Mouse (Mus musculus): ENCODE data around the gene Tenm4.

DNA sequence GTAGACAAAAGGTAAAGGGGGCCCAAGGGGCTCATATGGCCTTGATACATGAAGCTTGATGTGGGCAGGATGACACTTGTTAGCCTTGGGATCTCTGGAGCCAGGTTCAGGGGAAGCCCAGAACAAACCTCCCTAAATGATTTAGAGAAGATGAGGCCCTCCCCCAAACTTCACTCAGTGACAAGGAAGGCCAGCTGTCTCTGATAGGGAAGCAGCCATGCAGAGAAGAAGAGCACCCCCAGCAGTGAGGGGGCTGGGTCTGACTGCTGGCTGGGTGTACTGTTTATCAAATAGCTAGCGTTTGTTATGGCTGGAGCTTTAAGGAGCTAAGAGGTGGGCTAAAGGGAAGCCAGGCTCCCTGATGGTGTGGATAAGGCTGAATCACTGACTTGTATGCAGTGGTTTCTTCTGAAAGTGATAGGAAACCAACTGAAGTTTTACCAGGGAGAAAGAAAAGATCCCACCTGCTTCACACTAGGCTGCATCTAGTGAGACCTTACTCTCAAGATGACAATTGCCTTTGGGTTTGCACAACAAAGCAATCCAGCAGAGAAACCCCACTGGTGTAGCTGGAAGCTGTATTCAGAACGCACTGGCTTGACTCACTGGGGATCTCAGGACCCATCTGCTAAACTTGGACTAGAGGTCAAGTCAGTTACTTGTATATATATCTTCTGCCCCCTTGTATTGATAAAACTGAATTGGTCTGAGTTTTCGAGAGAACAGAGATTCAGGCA lies 392.5 kb downstream of the Tenm4 start:
- no peak for TF ChIP-seq CTCF (IDR thresholded peaks at IDR 0.05; ENCODE audit: low read depth, low read length)
- TF ChIP-seq GATA1 (IDR thresholded peaks at IDR 0.05; ENCODE audit: borderline replicate concordance, low read length) = no peak
- TF ChIP-seq GATA2 (IDR thresholded peaks at IDR 0.05; ENCODE audit: borderline replicate concordance, low read depth, low read length) = no peak

Data from G1E (cell line).